Comparison of ENCODE assay signal across 29 mouse cellular contexts in genomic region chr5:108520153-108520552, GRCm38 (mm10). TPM values are rescaled to one million over a fixed set of nuclear protein-coding genes. Genes with fewer than 3 reads are reported as not detected.
A peak's percentile ranks its signal among the peaks of the same experiment; 100 is the strongest.
DNase-seq lines count a peak whose midpoint lies in the region; ATAC-seq and TF ChIP-seq lines count a peak whose summit lies in the region.
"Had no signal": no experiment of that assay in that cellular context is flagged by ENCODE, and none has a peak within 500 bp of the region (broad histone marks: within the 10 kb centered on the region; RNA-seq: fewer than 3 reads in every experiment).

No protein-coding gene starts in this region.

- H3K27me3 ChIP-seq in intestine, embryonic 14.5 days (replicated peaks; ENCODE audit: control insufficient read depth, insufficient read depth, low read length): no peaks in the 10 kb centered on the region
- no peaks in the 10 kb centered on the region for H3K27me3 ChIP-seq in intestine, embryonic 16.5 days (replicated peaks; ENCODE audit: control insufficient read depth, insufficient read depth, low read length)
- no peaks in the 10 kb centered on the region for H3K27me3 ChIP-seq in E14TG2a.4 (ENCODE audit: insufficient read depth, low read length)
- H3K27me3 ChIP-seq: embryonic facial prominence, embryonic 12.5 days; heart, embryonic 12.5 days; hindbrain, embryonic 13.5 days; kidney, embryonic 15.5 days; midbrain, embryonic 13.5 days; neural tube, embryonic 13.5 days had no signal

- ATAC-seq in intestine, embryonic 14.5 days (replicated peaks; ENCODE audit: low FRiP score, low TSS enrichment, low read depth): no peak
- no peak for ATAC-seq in intestine, embryonic 16.5 days
- ATAC-seq in megakaryocyte progenitor cell, adult 5-6 weeks (replicated peaks; ENCODE audit: poor library complexity): peak; percentile 84
- ATAC-seq: forebrain, embryonic 14.5 days; midbrain, embryonic 13.5 days had no signal

- H3K9ac ChIP-seq in intestine, embryonic 14.5 days (ENCODE audit: low read length): no peak overlapping the region
- no peak overlapping the region for H3K9ac ChIP-seq in intestine, embryonic 16.5 days (ENCODE audit: low read depth, low read length)
- H3K9ac ChIP-seq: embryonic facial prominence, embryonic 12.5 days; heart, embryonic 12.5 days; hindbrain, embryonic 13.5 days; kidney, embryonic 15.5 days; liver, embryonic 12.5 days; lung, embryonic 14.5 days; midbrain, embryonic 13.5 days; neural tube, embryonic 13.5 days had no signal

- no peak overlapping the region for H3K4me2 ChIP-seq in intestine, embryonic 14.5 days (ENCODE audit: low read length)
- H3K4me2 ChIP-seq in intestine, embryonic 16.5 days (ENCODE audit: low read depth, low read length): no peak overlapping the region
- H3K4me2 ChIP-seq: embryonic facial prominence, embryonic 12.5 days; heart, embryonic 12.5 days; hindbrain, embryonic 13.5 days; kidney, embryonic 15.5 days; liver, embryonic 12.5 days; lung, embryonic 14.5 days; midbrain, embryonic 13.5 days; neural tube, embryonic 13.5 days had no signal

- WGBS in intestine, embryonic 14.5 days: 77% methylated on average over 7 of the region's 7 CpGs
- 78% methylated on average over 7 of the region's 7 CpGs for WGBS in intestine, embryonic 16.5 days

- H3K27ac ChIP-seq in intestine, embryonic 14.5 days (ENCODE audit: low read depth): no peak overlapping the region
- H3K27ac ChIP-seq in intestine, embryonic 16.5 days (ENCODE audit: low read length): no peak overlapping the region
- H3K27ac ChIP-seq: embryonic facial prominence, embryonic 12.5 days; gastrocnemius, adult 2 months; heart, adult 2 months; hindbrain, embryonic 13.5 days; kidney, embryonic 15.5 days; liver, embryonic 12.5 days; midbrain, embryonic 13.5 days; neural tube, embryonic 13.5 days had no signal

- intact Hi-C loops in left cerebral cortex, postnatal 4 days (cut with DNase I): no loop called here

- peak; percentile 39 for DNase-seq in intestine, embryonic 14.5 days (ENCODE audit: low spot score)
- peak; percentile 14 for DNase-seq in 3134 (ENCODE audit: extremely low read depth, insufficient read length, low spot score)
- DNase-seq in left cerebral cortex, postnatal 4 days: no peak
- DNase-seq in adrenal gland, postnatal 4 days (ENCODE audit: low spot score in 2 of 2): no peak
- DNase-seq: adrenal gland, adult 8-10 months; B cell, adult 2 months; embryo, embryonic 11 days; gastrocnemius, adult 2 months; gastrocnemius, postnatal 36 days; heart, adult 2 months; heart, postnatal 4 days; kidney, adult 11 months; kidney, postnatal 25 days; lung, embryonic 14.5 days; thymus, adult 2 months; thymus, postnatal 36 days had no signal

- H3K9me3 ChIP-seq in intestine, embryonic 14.5 days (ENCODE audit: control insufficient read depth, low read length): no peaks in the 10 kb centered on the region
- H3K9me3 ChIP-seq in intestine, embryonic 16.5 days (ENCODE audit: control insufficient read depth, low read length): no peaks in the 10 kb centered on the region
- H3K9me3 ChIP-seq in E14TG2a.4 (ENCODE audit: low read length): peaks cover 6% of the 10 kb centered on the region; the same call in 1 of the 2 replicates
- H3K9me3 ChIP-seq: embryonic facial prominence, embryonic 12.5 days; G1E; heart, embryonic 12.5 days; hindbrain, embryonic 13.5 days; kidney, embryonic 15.5 days; liver, embryonic 12.5 days; midbrain, embryonic 13.5 days; neural tube, embryonic 13.5 days had no signal

- no peak overlapping the region for H3K4me3 ChIP-seq in intestine, embryonic 14.5 days (ENCODE audit: low read depth, low read length)
- no peak overlapping the region for H3K4me3 ChIP-seq in intestine, embryonic 16.5 days (ENCODE audit: low read length)
- peak overlapping the region; percentile 43 for H3K4me3 ChIP-seq in E14TG2a.4 (replicated peaks; ENCODE audit: low read length)
- H3K4me3 ChIP-seq: embryonic facial prominence, embryonic 12.5 days; gastrocnemius, adult 2 months; heart, adult 2 months; heart, embryonic 12.5 days; hindbrain, embryonic 13.5 days; kidney, embryonic 15.5 days; liver, embryonic 12.5 days; midbrain, embryonic 13.5 days; neural tube, embryonic 13.5 days had no signal

- no peaks in the 10 kb centered on the region for H3K36me3 ChIP-seq in intestine, embryonic 14.5 days (ENCODE audit: control insufficient read depth, insufficient read depth, low read length)
- H3K36me3 ChIP-seq in intestine, embryonic 16.5 days (ENCODE audit: control insufficient read depth, insufficient read depth, low read length): no peaks in the 10 kb centered on the region
- H3K36me3 ChIP-seq in E14TG2a.4 (ENCODE audit: insufficient read depth, low read length): no peaks in the 10 kb centered on the region
- H3K36me3 ChIP-seq: embryonic facial prominence, embryonic 12.5 days; G1E; heart, embryonic 12.5 days; kidney, embryonic 15.5 days; liver, embryonic 12.5 days had no signal

- H3K4me1 ChIP-seq in intestine, embryonic 14.5 days (replicated peaks; ENCODE audit: control insufficient read depth, insufficient read depth, low read length): no peaks in the 10 kb centered on the region
- H3K4me1 ChIP-seq in intestine, embryonic 16.5 days (ENCODE audit: control insufficient read depth, insufficient read depth, low read length): no peaks in the 10 kb centered on the region
- peaks cover 58% of the 10 kb centered on the region for H3K4me1 ChIP-seq in E14TG2a.4 (replicated peaks; ENCODE audit: low read depth, low read length)
- H3K4me1 ChIP-seq: heart, embryonic 12.5 days; hindbrain, embryonic 13.5 days; kidney, embryonic 15.5 days; liver, embryonic 12.5 days; midbrain, embryonic 13.5 days; neural tube, embryonic 13.5 days had no signal

- TF ChIP-seq CTCF in E14TG2a.4 (conservative IDR thresholded peaks at IDR 0.05; ENCODE audit: low read length): no peak

RNA-seq across cellular contexts. Expression of gene Cplx1, which starts 29.7 kb away (rescaled TPM):
- 3.1 and 3.2 TPM in 2 replicates for polyA plus RNA-seq in intestine, embryonic 14.5 days (2014; fragmentation: Nextera tagmentation; extraction: Ambion mirVana)
- polyA plus RNA-seq in intestine, embryonic 16.5 days (2015; fragmentation: Nextera tagmentation; extraction: Ambion mirVana): 2.3 and 2.7 TPM in 2 replicates
- 0.07 TPM in 1 of 2 replicates, not detected in the other for total RNA-seq in megakaryocyte progenitor cell, adult 5-6 weeks (2015)
- not detected in 2 replicates for total RNA-seq in megakaryocyte progenitor cell, adult 5-6 weeks (2017)
- total RNA-seq in left cerebral cortex, postnatal 4 days (2021): 100 to 1,000 TPM; 190 to 193 TPM
- 10 to 100 TPM in 1 of 2 experiments, 1 to 10 TPM in 1; 8.7 to 13.1 TPM for total RNA-seq in adrenal gland, postnatal 4 days (2021)
- total RNA-seq: gastrocnemius, adult 2 months; gastrocnemius, postnatal 36 days; megakaryocyte-erythroid progenitor cell, adult 5-6 weeks had no signal
- polyA plus RNA-seq: G1E had no signal

RNA-seq across cellular contexts. Expression of gene Pcgf3, which starts 59.1 kb away (rescaled TPM):
- 20.9 and 24.9 TPM in 2 replicates for polyA plus RNA-seq in intestine, embryonic 14.5 days (2014; fragmentation: Nextera tagmentation; extraction: Ambion mirVana)
- polyA plus RNA-seq in intestine, embryonic 16.5 days (2015; fragmentation: Nextera tagmentation; extraction: Ambion mirVana): 12.7 and 15.5 TPM in 2 replicates
- total RNA-seq in megakaryocyte progenitor cell, adult 5-6 weeks (2015): 15.8 and 21.1 TPM in 2 replicates
- 7.6 and 10.6 TPM in 2 replicates for total RNA-seq in megakaryocyte progenitor cell, adult 5-6 weeks (2017)
- 10 to 100 TPM; 82.2 to 94.3 TPM for total RNA-seq in left cerebral cortex, postnatal 4 days (2021)
- total RNA-seq in adrenal gland, postnatal 4 days (2021): 10 to 100 TPM; 57.1 to 57.6 TPM

Comparison
In these comparisons a context has a peak if more than half of its experiments do, and no peak if none do; other contexts are left out.
1. DNase-seq: peak in intestine, embryonic 14.5 days (single experiment) and 3134 (single experiment); none in left cerebral cortex, postnatal 4 days (single experiment) and adrenal gland, postnatal 4 days (0 of 2).
2. RNA of gene Cplx1, which starts 29.7 kb away (total RNA-seq): 190 to 193 TPM in left cerebral cortex, postnatal 4 days; 8.7 to 13.1 TPM in adrenal gland, postnatal 4 days and 0.07 TPM in megakaryocyte progenitor cell, adult 5-6 weeks; every median in the first group is over 10 times any median in the second.